Mouse (Mus musculus) erythroblast, embryonic 14.5 days (primary cell): ENCODE measurements around the gene Ddi2. TPM values are rescaled to one million over a fixed set of nuclear protein-coding genes. Genes with fewer than 3 reads are reported as not detected.
A peak's percentile ranks its signal among the peaks of the same experiment; 100 is the strongest.

Experiments
- H3K27me3 ChIP-seq: 2 replicates; pipeline ENCODE4 v1.6.1; 2012; ENCODE audit warnings: inconsistent platforms; ENCODE audit not compliant: control insufficient read depth
- H3K36me3 ChIP-seq: 2 replicates; pipeline ENCODE4 v1.6.1; 2012; ENCODE audit warnings: mild to moderate bottlenecking, inconsistent platforms; ENCODE audit not compliant: control insufficient read depth
- H3K4me1 ChIP-seq: 2 replicates; pipeline ENCODE4 v1.6.1; 2012; ENCODE audit warnings: inconsistent platforms; ENCODE audit not compliant: control insufficient read depth
- H3K4me3 ChIP-seq: replicated peaks from 2 replicates; pipeline ENCODE3; 2012; ENCODE audit warnings: moderate library complexity, mild to moderate bottlenecking, inconsistent platforms
- H3K9me3 ChIP-seq: 2 replicates; pipeline ENCODE4 v1.6.1; 2012; ENCODE audit warnings: low read length, inconsistent platforms, mixed read lengths; ENCODE audit not compliant: control insufficient read depth
- GATA1 ChIP-seq: IDR thresholded peaks from 2 replicates; pipeline ENCODE4 v1.6.1; 2012; ENCODE audit warnings: low read length, inconsistent platforms, mixed read lengths
- TAL1 ChIP-seq: IDR thresholded peaks from 3 replicates; pipeline ENCODE4 v1.6.1; 2012; ENCODE audit warnings: low read length, inconsistent platforms, mixed read lengths
- polyA plus RNA-seq: library from polyadenylated mRNA; stranded (reverse); fragments of >175 nt; gene quantifications from 2 replicates; pipeline ENCODE4 v1.2.3, GENCODE M21; 2012

Gene Ddi2
- polyA plus RNA-seq, 1 experiment: 0.58 TPM

- Histone ChIP-seq H3K36me3 (no peaks in the 10 kb centered on the region), H3K4me3 (no peak overlapping the region), H3K4me1 (peaks cover 28% of the 10 kb centered on the region), H3K9me3 (no peaks in the 10 kb centered on the region), H3K27me3 (peaks cover 16% of the 10 kb centered on the region)
- TF ChIP-seq GATA1 (no peak), TAL1 (no peak)
Observed at GRCm38 (mm10) chr4:141729266-141729665, 6.0 kb upstream of the Ddi2 start.

GRCm38 (mm10) chr4:141725738-141726137 is 2.5 kb upstream of the Ddi2 start:
- no peaks in the 10 kb centered on the region for H3K9me3 ChIP-seq
- H3K27me3 ChIP-seq: peaks cover 16% of the 10 kb centered on the region
- H3K36me3 ChIP-seq: peaks cover 13% of the 10 kb centered on the region
- TF ChIP-seq GATA1 (no peak), TAL1 (no peak)
- peaks cover 45% of the 10 kb centered on the region for H3K4me1 ChIP-seq
- no peak overlapping the region for H3K4me3 ChIP-seq

GRCm38 (mm10) chr4:141725277-141725676 is 2.1 kb upstream of the Ddi2 start:
- peaks cover 17% of the 10 kb centered on the region for H3K36me3 ChIP-seq
- peaks cover 2% of the 10 kb centered on the region for H3K9me3 ChIP-seq
- peaks cover 48% of the 10 kb centered on the region for H3K4me1 ChIP-seq
- H3K4me3 ChIP-seq: no peak overlapping the region
- TF ChIP-seq GATA1 (peak; percentile 83), TAL1 (no peak)
- peaks cover 15% of the 10 kb centered on the region for H3K27me3 ChIP-seq

DNA sequence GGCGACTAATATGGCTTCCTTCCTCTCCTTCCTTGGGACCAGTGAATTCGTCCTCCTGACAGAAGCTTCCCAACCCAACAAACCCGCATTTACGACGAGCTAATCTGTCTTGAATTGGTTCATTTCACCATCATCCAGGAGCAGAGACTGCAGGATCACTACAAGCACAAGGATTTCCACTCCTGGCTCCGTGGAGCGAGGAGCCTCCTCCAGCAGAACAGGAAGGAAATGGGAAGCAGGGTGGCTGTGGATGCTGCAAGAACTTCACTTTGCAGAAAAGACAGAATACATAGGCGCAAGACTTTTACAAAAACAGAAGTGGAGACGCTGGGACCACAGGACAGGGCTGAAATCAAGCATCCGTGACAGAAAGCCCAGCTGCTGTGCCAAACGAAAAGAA is 1.4 kb upstream of the Ddi2 start:
- peaks cover 14% of the 10 kb centered on the region for H3K27me3 ChIP-seq
- peaks cover 24% of the 10 kb centered on the region for H3K36me3 ChIP-seq
- H3K4me3 ChIP-seq: peak overlapping the region; percentile 3
- peaks cover 55% of the 10 kb centered on the region for H3K4me1 ChIP-seq
- no peak for TF ChIP-seq GATA1
- no peak for TF ChIP-seq TAL1
- peaks cover 6% of the 10 kb centered on the region for H3K9me3 ChIP-seq

- TF ChIP-seq GATA1 (no peak), TAL1 (no peak)
- Histone ChIP-seq H3K27me3 (peaks cover 9% of the 10 kb centered on the region), H3K36me3 (peaks cover 33% of the 10 kb centered on the region), H3K4me3 (peak overlapping the region; percentile 94), H3K9me3 (peaks cover 6% of the 10 kb centered on the region), H3K4me1 (peaks cover 63% of the 10 kb centered on the region)
Observed at GRCm38 (mm10) chr4:141723673-141724068, 452 bp upstream of the Ddi2 start.

GRCm38 (mm10) chr4:141721961-141722360 is 1.3 kb downstream of the Ddi2 start:
- H3K4me3 ChIP-seq: peak overlapping the region; percentile 94
- peaks cover 6% of the 10 kb centered on the region for H3K9me3 ChIP-seq
- no peak for TF ChIP-seq GATA1
- no peak for TF ChIP-seq TAL1
- no peaks in the 10 kb centered on the region for H3K27me3 ChIP-seq
- peaks cover 68% of the 10 kb centered on the region for H3K4me1 ChIP-seq
- H3K36me3 ChIP-seq: peaks cover 50% of the 10 kb centered on the region

DNA sequence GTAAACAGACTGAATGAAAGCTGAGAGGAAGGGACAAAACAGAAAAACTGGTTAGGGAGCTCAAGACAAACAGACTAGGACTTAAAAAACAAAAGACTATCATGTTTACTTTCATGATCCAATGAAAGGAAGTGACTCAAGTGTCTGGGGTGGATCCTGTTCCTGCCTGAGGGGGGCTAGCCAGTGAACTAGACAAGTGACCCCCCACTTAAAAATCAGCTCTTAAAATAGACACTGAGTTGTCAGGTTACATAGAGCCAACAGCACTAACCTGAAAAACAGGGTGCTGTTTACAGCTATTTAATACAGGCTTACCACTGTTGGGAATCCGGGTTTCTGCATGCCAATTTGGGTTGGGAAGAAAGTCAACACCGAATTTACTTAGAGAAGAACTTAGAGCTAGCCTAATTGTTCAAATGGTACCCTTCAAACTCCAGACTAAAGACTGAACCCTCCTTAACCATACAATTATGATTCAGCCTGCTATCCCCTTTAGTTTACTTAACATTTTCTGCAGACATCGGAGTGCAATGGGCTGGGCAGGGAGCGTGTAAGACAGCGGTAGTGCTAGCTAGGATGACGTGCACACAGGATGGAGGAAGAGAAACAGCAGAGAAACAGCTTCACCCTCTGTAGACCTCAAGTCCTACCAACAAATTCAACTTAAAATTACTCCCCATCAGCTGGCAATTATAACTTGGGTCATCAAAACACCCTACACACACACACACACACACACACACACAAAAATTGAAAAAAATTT is 2.3 kb downstream of the Ddi2 start:
- H3K4me3 ChIP-seq: peak overlapping the region; percentile 94
- H3K27me3 ChIP-seq: no peaks in the 10 kb centered on the region
- H3K4me1 ChIP-seq: peaks cover 72% of the 10 kb centered on the region
- H3K36me3 ChIP-seq: peaks cover 60% of the 10 kb centered on the region
- TF ChIP-seq TAL1 (no peak), GATA1 (no peak)
- peaks cover 6% of the 10 kb centered on the region for H3K9me3 ChIP-seq

- no peak for TF ChIP-seq GATA1
- TF ChIP-seq TAL1: no peak
- no peaks in the 10 kb centered on the region for H3K27me3 ChIP-seq
- H3K4me1 ChIP-seq: peaks cover 67% of the 10 kb centered on the region
- no peak overlapping the region for H3K4me3 ChIP-seq
- peaks cover 76% of the 10 kb centered on the region for H3K36me3 ChIP-seq
- H3K9me3 ChIP-seq: peaks cover 6% of the 10 kb centered on the region
Observed at GRCm38 (mm10) chr4:141719304-141719703, 3.9 kb downstream of the Ddi2 start.

GRCm38 (mm10) chr4:141717633-141718032 is 5.6 kb downstream of the Ddi2 start:
- Histone ChIP-seq H3K4me3 (no peak overlapping the region), H3K27me3 (no peaks in the 10 kb centered on the region), H3K9me3 (peaks cover 6% of the 10 kb centered on the region), H3K36me3 (peaks cover 92% of the 10 kb centered on the region), H3K4me1 (peaks cover 58% of the 10 kb centered on the region)
- TF ChIP-seq GATA1 (no peak), TAL1 (no peak)

DNA sequence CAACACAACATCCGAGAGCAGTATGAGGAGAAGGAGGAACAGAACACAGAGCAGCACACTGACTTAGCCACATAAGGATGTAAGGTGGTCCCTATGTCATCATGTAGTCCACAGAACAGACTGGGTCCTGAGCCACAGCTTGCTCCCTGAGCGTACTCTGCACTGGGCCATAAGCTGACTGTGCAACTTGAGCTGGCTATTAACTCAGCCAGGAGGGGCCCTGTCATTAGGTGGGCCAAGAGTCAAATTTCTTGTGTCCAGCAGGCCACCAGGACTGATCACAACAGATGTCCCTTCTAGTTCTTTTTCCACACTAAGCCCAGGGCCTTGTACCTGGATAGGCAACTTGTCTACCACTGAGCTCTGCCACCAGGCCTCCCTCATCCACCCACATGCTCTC is 8.2 kb downstream of the Ddi2 start:
- Histone ChIP-seq H3K4me1 (peaks cover 37% of the 10 kb centered on the region), H3K27me3 (no peaks in the 10 kb centered on the region), H3K36me3 (peaks cover 99% of the 10 kb centered on the region), H3K9me3 (peaks cover 1% of the 10 kb centered on the region), H3K4me3 (no peak overlapping the region)
- TF ChIP-seq TAL1 (no peak), GATA1 (no peak)
